Mouse (Mus musculus): Measurements from ENCODE around the gene Slc16a6. TPM values are rescaled to one million over a fixed set of nuclear protein-coding genes. Genes with fewer than 3 reads are reported as not detected.

The Slc16a6 gene
- total RNA-seq, 2 experiments from 2014 or later, result 9.6 to 11.4 TPM

- intact Hi-C loops (cut with DNase I), result no loop called here
- DNase-seq (ENCODE audit: low spot score in 2 of 2), result no peak
These were observed 16.4 kb upstream of the Slc16a6 start for GRCm38 (mm10) chr11:109489763-109490162.

- intact Hi-C loops (cut with DNase I), result no loop called here
- DNase-seq (ENCODE audit: low spot score in 2 of 2), result no peak
These were observed 14.7 kb upstream of the Slc16a6 start for GRCm38 (mm10) chr11:109487991-109488684.

- intact Hi-C loops (cut with DNase I), result no loop called here
- no peak for DNase-seq (ENCODE audit: low spot score in 2 of 2)
These were observed 13.7 kb upstream of the Slc16a6 start for GRCm38 (mm10) chr11:109487111-109487510.

- DNase-seq (ENCODE audit: low spot score in 2 of 2), result peak; percentile 26 to 37
- intact Hi-C loops (cut with DNase I), result no loop called here
These were observed 12.1 kb upstream of the Slc16a6 start for GRCm38 (mm10) chr11:109485398-109486045.

- intact Hi-C loops (cut with DNase I), result no loop called here
- DNase-seq (ENCODE audit: low spot score in 2 of 2), result no peak
These were observed 7.0 kb upstream of the Slc16a6 start for GRCm38 (mm10) chr11:109480440-109480839.

GRCm38 (mm10) chr11:109479575-109480285 is 6.3 kb upstream of the Slc16a6 start:
- no peak for DNase-seq (ENCODE audit: low spot score in 2 of 2)
- intact Hi-C loops (cut with DNase I), result no loop called here

GRCm38 (mm10) chr11:109477606-109478380 is 4.4 kb upstream of the Slc16a6 start:
- intact Hi-C loops (cut with DNase I), result no loop called here
- DNase-seq (ENCODE audit: low spot score in 2 of 2), result no peak

GRCm38 (mm10) chr11:109476653-109477052 is 3.3 kb upstream of the Slc16a6 start:
- intact Hi-C loops (cut with DNase I), result no loop called here
- DNase-seq (ENCODE audit: low spot score in 2 of 2), result no peak

- intact Hi-C loops (cut with DNase I), result no loop called here
- no peak for DNase-seq (ENCODE audit: low spot score in 2 of 2)
These were observed 2.8 kb upstream of the Slc16a6 start for GRCm38 (mm10) chr11:109476241-109476640.

- DNase-seq (ENCODE audit: low spot score in 2 of 2), result no peak
- intact Hi-C loops (cut with DNase I), result no loop called here
These were observed 2.3 kb upstream of the Slc16a6 start for GRCm38 (mm10) chr11:109475717-109476116.

GRCm38 (mm10) chr11:109474836-109475235 is 1.4 kb upstream of the Slc16a6 start:
- DNase-seq (ENCODE audit: low spot score in 2 of 2), result no peak
- intact Hi-C loops (cut with DNase I), result no loop called here

- peak in 1 of 2 experiments; percentile 67 for DNase-seq (ENCODE audit: low spot score in 2 of 2)
- intact Hi-C loops (cut with DNase I), result no loop called here
These were observed 816 bp upstream of the Slc16a6 start for GRCm38 (mm10) chr11:109474086-109474742.

GRCm38 (mm10) chr11:109472821-109473170 is 602 bp downstream of the Slc16a6 start:
- DNase-seq (ENCODE audit: low spot score in 2 of 2), result no peak
- intact Hi-C loops (cut with DNase I), result no loop called here

- peak in 1 of 2 experiments; percentile 15 for DNase-seq (ENCODE audit: low spot score in 2 of 2)
- intact Hi-C loops (cut with DNase I), result no loop called here
These were observed 1.2 kb downstream of the Slc16a6 start for GRCm38 (mm10) chr11:109472171-109472691.

- intact Hi-C loops (cut with DNase I), result no loop called here
- no peak for DNase-seq (ENCODE audit: low spot score in 2 of 2)
These were observed 2.2 kb downstream of the Slc16a6 start for GRCm38 (mm10) chr11:109470921-109471861.

GRCm38 (mm10) chr11:109470170-109470569 is 3.2 kb downstream of the Slc16a6 start:
- no peak for DNase-seq (ENCODE audit: low spot score in 2 of 2)
- intact Hi-C loops (cut with DNase I), result no loop called here

GRCm38 (mm10) chr11:109468133-109468532 is 5.3 kb downstream of the Slc16a6 start:
- intact Hi-C loops (cut with DNase I), result no loop called here

GRCm38 (mm10) chr11:109466987-109467386 is 6.4 kb downstream of the Slc16a6 start:
- DNase-seq (ENCODE audit: low spot score in 2 of 2), result no peak
- intact Hi-C loops (cut with DNase I), result no loop called here

More at GRCm38 (mm10) chr11:109468133-109468532, 5.3 kb downstream of the Slc16a6 start:
- DNase-seq (ENCODE audit: low spot score in 2 of 2), result no peak

All from left cerebral cortex, postnatal 14 days (tissue).